Mouse (Mus musculus) forebrain, embryonic 12.5 days (tissue): ENCODE results near the gene Fam118b. TPM values are rescaled to one million over a fixed set of nuclear protein-coding genes. Genes with fewer than 3 reads are reported as not detected.

Source experiments
- ATAC-seq: fragments of 200-750 bp; cut with Nextera tagmentation; 2 replicates; pipeline ENCODE4 v1.8.0; 2017; ENCODE audit warnings: moderate TSS enrichment; ENCODE audit not compliant: low FRiP score
- H3K27ac ChIP-seq: fragments of 300-500 bp; sonication (generic); 2 replicates; pipeline ENCODE4 v1.5.1; 2016; ENCODE audit warnings: mild to moderate bottlenecking
- H3K27me3 ChIP-seq: fragments of 300-500 bp; sonication (generic); 2 replicates; pipeline ENCODE4 v1.6.1; 2016; ENCODE audit warnings: mild to moderate bottlenecking
- H3K36me3 ChIP-seq: fragments of 300-500 bp; sonication (generic); replicated peaks from 2 replicates; pipeline ENCODE4 v1.6.1; 2016; ENCODE audit warnings: mild to moderate bottlenecking
- H3K4me1 ChIP-seq: fragments of 300-500 bp; sonication (generic); 2 replicates; pipeline ENCODE4 v1.6.1; 2016
- H3K4me2 ChIP-seq: fragments of 300-500 bp; sonication (generic); 2 replicates; pipeline ENCODE4 v1.6.1; 2016; ENCODE audit warnings: mild to moderate bottlenecking, moderate library complexity
- H3K4me3 ChIP-seq: fragments of 300-500 bp; sonication (generic); replicated peaks from 2 replicates; pipeline ENCODE4 v1.5.1; 2016; ENCODE audit warnings: mild to moderate bottlenecking
- H3K9ac ChIP-seq: fragments of 300-500 bp; sonication (generic); 2 replicates; pipeline ENCODE4 v1.6.1; 2016; ENCODE audit warnings: mild to moderate bottlenecking
- H3K9me3 ChIP-seq: fragments of 300-500 bp; sonication (generic); 2 replicates; pipeline ENCODE4 v1.6.1; 2016
- whole genome bisulfite sequencing: fragments of 180-500 bp; shearing (Covaris S2); methylation state at CpG from one replicate; pipeline ENCODE4 v1.1.7; 2016; 5-methylcytosine and 5-hydroxymethylcytosine counted together
- polyA plus RNA-seq: library from polyadenylated mRNA; unstranded; fragments of >200 nt; fragmentation: Nextera tagmentation; extraction: Ambion mirVana; gene quantifications from 2 replicates; pipeline ENCODE4 v1.2.1, GENCODE M21; 2016

Gene Fam118b
- polyA plus RNA-seq, 1 experiment from 2014 or later: 73.9 TPM

- H3K36me3 ChIP-seq: peaks cover 45% of the 10 kb centered on the region
- H3K27me3 ChIP-seq: no peaks in the 10 kb centered on the region
- 97% methylated on average over 2 of the region's 2 CpGs for WGBS
Measured at GRCm38 (mm10) chr9:35204421-35204820, 63.2 kb downstream of the Fam118b start.

GRCm38 (mm10) chr9:35203536-35203935, 64.1 kb downstream of the Fam118b start:
- Histone ChIP-seq H3K4me3 (no peak overlapping the region), H3K4me2 (no peak overlapping the region), H3K27ac (no peak overlapping the region), H3K4me1 (peaks cover 19% of the 10 kb centered on the region), H3K36me3 (peaks cover 45% of the 10 kb centered on the region), H3K27me3 (no peaks in the 10 kb centered on the region), H3K9ac (no peak overlapping the region), H3K9me3 (no peaks in the 10 kb centered on the region)
- whole genome bisulfite sequencing: 80% methylated on average over 3 of the region's 3 CpGs
- ATAC-seq: no peak

More at GRCm38 (mm10) chr9:35204421-35204820, 63.2 kb downstream of the Fam118b start:
- Histone ChIP-seq H3K4me2 (no peak overlapping the region), H3K9ac (no peak overlapping the region), H3K27ac (no peak overlapping the region), H3K9me3 (no peaks in the 10 kb centered on the region), H3K4me3 (no peak overlapping the region), H3K4me1 (peaks cover 11% of the 10 kb centered on the region)
- no peak for ATAC-seq

GRCm38 (mm10) chr9:35200529-35201060, 67.0 kb downstream of the Fam118b start:
- ATAC-seq: no peak
- H3K27ac ChIP-seq: no peak overlapping the region

GRCm38 (mm10) chr9:35199772-35200471, 67.7 kb downstream of the Fam118b start, which contains the start of the genes Srpr and Tirap:
Gene Srpr, plus strand, starts transcription at chr9:35200175.
Gene Tirap, minus strand, starts transcription at chr9:35200291.
- H3K9me3 ChIP-seq: no peaks in the 10 kb centered on the region
- under 1% methylated on average over 43 of the region's 44 CpGs for WGBS
- peak within 1 kb of the TSS; percentile 71 for H3K9ac ChIP-seq
- peak within 1 kb of the TSS; percentile 76 for H3K4me2 ChIP-seq
- H3K27ac ChIP-seq: 0 out of 2 replicates have a peak within 1 kb of the TSS, but pooled peaks have one; percentile 43
- peak within 1 kb of the TSS; percentile 60 for H3K4me3 ChIP-seq
- peak; percentile 94 for ATAC-seq
- H3K36me3 ChIP-seq: peaks cover 9% of the 10 kb centered on the region
- peaks cover 21% of the 10 kb centered on the region for H3K4me1 ChIP-seq
- no peaks in the 10 kb centered on the region for H3K27me3 ChIP-seq

More at GRCm38 (mm10) chr9:35200529-35201060, 67.0 kb downstream of the Fam118b start:
- 69% methylated on average over 9 of the region's 9 CpGs for WGBS
- H3K36me3 ChIP-seq: peaks cover 15% of the 10 kb centered on the region
- peak overlapping the region; percentile 76 for H3K4me2 ChIP-seq
- no peaks in the 10 kb centered on the region for H3K9me3 ChIP-seq
- peaks cover 21% of the 10 kb centered on the region for H3K4me1 ChIP-seq
- no peaks in the 10 kb centered on the region for H3K27me3 ChIP-seq
- H3K4me3 ChIP-seq: peak overlapping the region; percentile 60
- H3K9ac ChIP-seq: peak overlapping the region; percentile 71

- Histone ChIP-seq H3K4me1 (peaks cover 21% of the 10 kb centered on the region), H3K9ac (peak overlapping the region; percentile 71), H3K36me3 (peaks cover 1% of the 10 kb centered on the region; the same call in 1 of the 2 replicates), H3K4me3 (peak overlapping the region; percentile 60), H3K27ac (no peak overlapping the region), H3K9me3 (no peaks in the 10 kb centered on the region), H3K27me3 (no peaks in the 10 kb centered on the region), H3K4me2 (peak overlapping the region; percentile 76)
- 25% methylated on average over 18 of the region's 18 CpGs for WGBS
- ATAC-seq: peak; percentile 24
Measured at GRCm38 (mm10) chr9:35198945-35199771, 68.4 kb downstream of the Fam118b start.

- Histone ChIP-seq H3K4me1 (peaks cover 21% of the 10 kb centered on the region), H3K27me3 (no peaks in the 10 kb centered on the region), H3K4me3 (no peak overlapping the region), H3K4me2 (no peak overlapping the region; the same call in 1 of the 2 replicates), H3K27ac (no peak overlapping the region), H3K9ac (no peak overlapping the region), H3K9me3 (no peaks in the 10 kb centered on the region), H3K36me3 (no peaks in the 10 kb centered on the region)
- 81% methylated on average over 10 of the region's 10 CpGs for WGBS
- ATAC-seq: no peak
Measured at GRCm38 (mm10) chr9:35198351-35198750, 69.3 kb downstream of the Fam118b start.

GRCm38 (mm10) chr9:35197625-35198024, 70.0 kb downstream of the Fam118b start:
- H3K4me3 ChIP-seq: no peak overlapping the region
- no peak overlapping the region for H3K27ac ChIP-seq
- H3K4me2 ChIP-seq: no peak overlapping the region
- no peak for ATAC-seq
- H3K9me3 ChIP-seq: no peaks in the 10 kb centered on the region
- no peaks in the 10 kb centered on the region for H3K36me3 ChIP-seq
- WGBS: 88% methylated on average over 3 of the region's 3 CpGs
- H3K4me1 ChIP-seq: peaks cover 21% of the 10 kb centered on the region
- no peak overlapping the region for H3K9ac ChIP-seq
- no peaks in the 10 kb centered on the region for H3K27me3 ChIP-seq

- Histone ChIP-seq H3K27ac (no peak overlapping the region), H3K4me1 (peaks cover 7% of the 10 kb centered on the region), H3K27me3 (no peaks in the 10 kb centered on the region), H3K36me3 (peaks cover 13% of the 10 kb centered on the region), H3K9me3 (no peaks in the 10 kb centered on the region), H3K9ac (no peak overlapping the region), H3K4me3 (no peak overlapping the region), H3K4me2 (no peak overlapping the region)
- WGBS: 95% methylated on average over 3 of the region's 3 CpGs
- no peak for ATAC-seq
Measured at GRCm38 (mm10) chr9:35194048-35194447, 73.6 kb downstream of the Fam118b start.

GRCm38 (mm10) chr9:35192983-35193542, 74.5 kb downstream of the Fam118b start:
- Histone ChIP-seq H3K4me3 (no peak overlapping the region), H3K9me3 (no peaks in the 10 kb centered on the region), H3K27me3 (no peaks in the 10 kb centered on the region), H3K4me2 (no peak overlapping the region), H3K36me3 (peaks cover 22% of the 10 kb centered on the region), H3K27ac (0 out of 2 replicates have a peak overlapping the region, but pooled peaks have one; percentile 6), H3K9ac (no peak overlapping the region), H3K4me1 (no peaks in the 10 kb centered on the region)
- WGBS: 83% methylated on average over 11 of the region's 11 CpGs
- ATAC-seq: no peak

GRCm38 (mm10) chr9:35188700-35189099, 78.9 kb downstream of the Fam118b start:
- Histone ChIP-seq H3K4me2 (no peak overlapping the region), H3K27me3 (no peaks in the 10 kb centered on the region), H3K36me3 (peaks cover 36% of the 10 kb centered on the region), H3K9ac (no peak overlapping the region), H3K9me3 (no peaks in the 10 kb centered on the region), H3K4me1 (no peaks in the 10 kb centered on the region), H3K4me3 (no peak overlapping the region), H3K27ac (no peak overlapping the region)
- 79% methylated on average over 22 of the region's 22 CpGs for WGBS
- no peak for ATAC-seq

GRCm38 (mm10) chr9:35187351-35187903, 80.2 kb downstream of the Fam118b start:
- no peak for ATAC-seq
- no peaks in the 10 kb centered on the region for H3K9me3 ChIP-seq
- H3K27ac ChIP-seq: no peak overlapping the region
- no peak overlapping the region for H3K4me2 ChIP-seq
- H3K36me3 ChIP-seq: peaks cover 36% of the 10 kb centered on the region
- no peaks in the 10 kb centered on the region for H3K27me3 ChIP-seq
- 89% methylated on average over 10 of the region's 10 CpGs for WGBS
- no peak overlapping the region for H3K4me3 ChIP-seq
- H3K9ac ChIP-seq: no peak overlapping the region
- H3K4me1 ChIP-seq: no peaks in the 10 kb centered on the region

- Histone ChIP-seq H3K27ac (no peak overlapping the region), H3K4me2 (no peak overlapping the region), H3K36me3 (peaks cover 36% of the 10 kb centered on the region), H3K9me3 (no peaks in the 10 kb centered on the region), H3K27me3 (no peaks in the 10 kb centered on the region), H3K4me3 (no peak overlapping the region), H3K9ac (no peak overlapping the region), H3K4me1 (no peaks in the 10 kb centered on the region)
- ATAC-seq: no peak
- 84% methylated on average over 4 of the region's 4 CpGs for WGBS
Measured at GRCm38 (mm10) chr9:35186430-35186829, 81.2 kb downstream of the Fam118b start.
